Comparison of ENCODE assay signal across 27 mouse cellular contexts in genomic region chr9:98401611-98402010, GRCm38 (mm10).
"Had no signal": no experiment of that assay in that cellular context is flagged by ENCODE, and none has a peak within 500 bp of the region (broad histone marks: within the 10 kb centered on the region; RNA-seq: fewer than 3 reads in every experiment).

No protein-coding gene starts in this region.

- H3K9ac ChIP-seq: embryonic facial prominence, embryonic 12.5 days; embryonic facial prominence, embryonic 13.5 days; embryonic facial prominence, embryonic 15.5 days; forebrain, embryonic 12.5 days; forebrain, embryonic 13.5 days; forebrain, embryonic 15.5 days; forebrain, postnatal 0 days had no signal

- H3K36me3 ChIP-seq: embryonic facial prominence, embryonic 10.5 days; embryonic facial prominence, embryonic 12.5 days; embryonic facial prominence, embryonic 13.5 days; embryonic facial prominence, embryonic 15.5 days; forebrain, embryonic 10.5 days; forebrain, embryonic 12.5 days; forebrain, embryonic 15.5 days had no signal

- DNase-seq: cerebellum, adult 8-10 months; cerebellum, adult 9-10 months; cerebellum, adult 9-11 months; cerebellum, postnatal 10 days; cerebellum, postnatal 14 days; cerebellum, postnatal 25 days; cerebellum, postnatal 36 days; embryo, embryonic 11 days; forebrain, postnatal 0 days; gastrocnemius, adult 2 months; gastrocnemius, postnatal 10 days; gastrocnemius, postnatal 14 days; gastrocnemius, postnatal 25 days; gastrocnemius, postnatal 36 days; heart, adult 18-20 months; heart, adult 2 months had no signal

- H3K27ac ChIP-seq: embryonic facial prominence, embryonic 10.5 days; embryonic facial prominence, embryonic 12.5 days; embryonic facial prominence, embryonic 13.5 days; embryonic facial prominence, embryonic 15.5 days; forebrain, embryonic 10.5 days; forebrain, embryonic 12.5 days; forebrain, embryonic 13.5 days; forebrain, embryonic 15.5 days; gastrocnemius, adult 2 months; heart, adult 2 months had no signal

- H3K9me3 ChIP-seq: embryonic facial prominence, embryonic 10.5 days; embryonic facial prominence, embryonic 12.5 days; embryonic facial prominence, embryonic 13.5 days; embryonic facial prominence, embryonic 15.5 days; forebrain, embryonic 10.5 days; forebrain, embryonic 12.5 days; forebrain, embryonic 13.5 days; forebrain, embryonic 15.5 days had no signal

- H3K27me3 ChIP-seq: embryonic facial prominence, embryonic 12.5 days; embryonic facial prominence, embryonic 13.5 days; embryonic facial prominence, embryonic 15.5 days; forebrain, embryonic 12.5 days; forebrain, embryonic 13.5 days; forebrain, embryonic 15.5 days had no signal

- H3K4me2 ChIP-seq: embryonic facial prominence, embryonic 12.5 days; embryonic facial prominence, embryonic 13.5 days; embryonic facial prominence, embryonic 15.5 days; forebrain, embryonic 12.5 days; forebrain, embryonic 13.5 days; forebrain, embryonic 15.5 days had no signal

- ATAC-seq: forebrain, embryonic 13.5 days; forebrain, embryonic 14.5 days; forebrain, embryonic 15.5 days; forebrain, embryonic 16.5 days; forebrain, postnatal 0 days had no signal

- H3K4me1 ChIP-seq: embryonic facial prominence, embryonic 10.5 days; embryonic facial prominence, embryonic 12.5 days; embryonic facial prominence, embryonic 13.5 days; embryonic facial prominence, embryonic 15.5 days; forebrain, embryonic 10.5 days had no signal

- H3K4me3 ChIP-seq: embryonic facial prominence, embryonic 10.5 days; embryonic facial prominence, embryonic 12.5 days; embryonic facial prominence, embryonic 13.5 days; embryonic facial prominence, embryonic 15.5 days; erythroblast, embryonic 14.5 days; forebrain, embryonic 10.5 days; forebrain, embryonic 12.5 days; forebrain, embryonic 13.5 days; forebrain, embryonic 15.5 days; gastrocnemius, adult 2 months; heart, adult 2 months had no signal
